Mouse (Mus musculus): ENCODE results near the gene Surf1. TPM values are rescaled to one million over a fixed set of nuclear protein-coding genes. Genes with fewer than 3 reads are reported as not detected.

Gene Surf1
- polyA plus RNA-seq, 1 experiment, result 53.8 TPM

GRCm38 (mm10) chr2:26878571-26878970, 37.8 kb downstream of the Surf1 start:
- Histone ChIP-seq H3K4me2 (ENCODE audit: low read depth) (no peak overlapping the region), H3ac (ENCODE audit: control insufficient read depth, insufficient read length) (no peak overlapping the region), H3K27me3 (ENCODE audit: control insufficient read depth, insufficient read depth, insufficient read length) (peaks cover 13% of the 10 kb centered on the region), H3K79me2 (ENCODE audit: control insufficient read depth, insufficient read depth) (no peaks in the 10 kb centered on the region), H3K4me3 (no peak overlapping the region), H3K36me3 (ENCODE audit: control insufficient read depth, insufficient read depth) (no peaks in the 10 kb centered on the region)
- no peak for TF ChIP-seq POLR2AphosphoS2 (IDR thresholded peaks at IDR 0.05; ENCODE audit: insufficient read length, low read depth)
- no peak for TF ChIP-seq POLR2A (IDR thresholded peaks at IDR 0.05; ENCODE audit: insufficient read length, low read depth)
- TF ChIP-seq MAX (IDR thresholded peaks at IDR 0.05; ENCODE audit: low read depth), result no peak
- no peak for TF ChIP-seq MYOG (IDR thresholded peaks at IDR 0.05; ENCODE audit: control insufficient read depth in 1 of 3, insufficient read depth in 1 of 3, insufficient read length in 2 of 3, low read depth in 2 of 3)
- no peak for TF ChIP-seq MYOD1 (IDR thresholded peaks at IDR 0.05; ENCODE audit: control insufficient read depth in 1 of 3, insufficient read length in 2 of 3, low read depth in 2 of 3)
- no peak for TF ChIP-seq CEBPB (IDR thresholded peaks at IDR 0.05; ENCODE audit: insufficient read depth, poor library complexity, severe bottlenecking)
- no peak for TF ChIP-seq SRF (IDR thresholded peaks at IDR 0.05; ENCODE audit: control insufficient read depth, insufficient read length, low read depth)
- no peak for TF ChIP-seq REST (IDR thresholded peaks at IDR 0.05; ENCODE audit: insufficient read depth, insufficient read length)
- TF ChIP-seq USF1 (IDR thresholded peaks at IDR 0.05; ENCODE audit: low read depth), result no peak
- no peak for TF ChIP-seq TCF12 (IDR thresholded peaks at IDR 0.05; ENCODE audit: insufficient read depth, poor library complexity, severe bottlenecking)
- no peak for TF ChIP-seq E2F4 (IDR thresholded peaks at IDR 0.05; ENCODE audit: insufficient read depth)
- TF ChIP-seq TCF3 (IDR thresholded peaks at IDR 0.05; ENCODE audit: insufficient read length, low read depth), result no peak

DNA sequence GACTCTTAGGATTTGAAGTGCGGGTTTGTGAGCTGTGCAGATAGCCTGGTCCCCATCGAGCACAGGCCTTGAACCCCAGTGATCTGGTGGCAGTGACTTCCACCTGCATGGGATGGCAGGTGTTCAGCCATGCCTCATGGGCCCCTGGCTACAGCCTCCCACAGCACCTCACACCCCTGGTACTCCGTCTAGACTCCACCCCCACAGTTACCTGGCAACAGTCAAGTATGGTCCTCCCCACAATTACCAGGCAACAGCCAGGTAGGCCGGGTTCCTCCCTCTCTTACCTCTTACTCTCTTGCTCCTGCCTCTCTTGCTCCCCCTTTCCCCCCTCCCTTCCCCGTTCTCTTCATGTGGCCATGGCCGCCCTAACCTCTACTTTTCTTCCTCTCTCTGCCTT, 45.7 kb downstream of the Surf1 start:
- TF ChIP-seq CEBPB (IDR thresholded peaks at IDR 0.05; ENCODE audit: insufficient read depth, poor library complexity, severe bottlenecking), result no peak
- no peak for TF ChIP-seq TCF3 (IDR thresholded peaks at IDR 0.05; ENCODE audit: insufficient read length, low read depth)
- no peak for TF ChIP-seq POLR2AphosphoS2 (IDR thresholded peaks at IDR 0.05; ENCODE audit: insufficient read length, low read depth)
- no peak for TF ChIP-seq USF1 (IDR thresholded peaks at IDR 0.05; ENCODE audit: low read depth)
- TF ChIP-seq MYOD1 (IDR thresholded peaks at IDR 0.05; ENCODE audit: control insufficient read depth in 1 of 3, insufficient read length in 2 of 3, low read depth in 2 of 3), result no peak
- TF ChIP-seq POLR2A (IDR thresholded peaks at IDR 0.05; ENCODE audit: insufficient read length, low read depth), result no peak
- TF ChIP-seq REST (IDR thresholded peaks at IDR 0.05; ENCODE audit: insufficient read depth, insufficient read length), result no peak
- TF ChIP-seq E2F4 (IDR thresholded peaks at IDR 0.05; ENCODE audit: insufficient read depth), result no peak
- no peak for TF ChIP-seq SRF (IDR thresholded peaks at IDR 0.05; ENCODE audit: control insufficient read depth, insufficient read length, low read depth)
- TF ChIP-seq TCF12 (IDR thresholded peaks at IDR 0.05; ENCODE audit: insufficient read depth, poor library complexity, severe bottlenecking), result no peak
- TF ChIP-seq MYOG (IDR thresholded peaks at IDR 0.05; ENCODE audit: control insufficient read depth in 1 of 3, insufficient read depth in 1 of 3, insufficient read length in 2 of 3, low read depth in 2 of 3), result no peak
- no peak for TF ChIP-seq MAX (IDR thresholded peaks at IDR 0.05; ENCODE audit: low read depth)
- H3ac ChIP-seq (ENCODE audit: control insufficient read depth, insufficient read length), result no peak overlapping the region
- H3K79me2 ChIP-seq (ENCODE audit: control insufficient read depth, insufficient read depth), result no peaks in the 10 kb centered on the region
- no peaks in the 10 kb centered on the region for H3K36me3 ChIP-seq (ENCODE audit: control insufficient read depth, insufficient read depth)
- H3K4me2 ChIP-seq (ENCODE audit: low read depth), result no peak overlapping the region
- H3K27me3 ChIP-seq (ENCODE audit: control insufficient read depth, insufficient read depth, insufficient read length), result peaks cover 47% of the 10 kb centered on the region
- H3K4me3 ChIP-seq, result no peak overlapping the region

- H3K4me3 ChIP-seq, result no peak within 1 kb of the TSS
- TF ChIP-seq SRF (IDR thresholded peaks at IDR 0.05; ENCODE audit: control insufficient read depth, insufficient read length, low read depth) (no peak), MAX (IDR thresholded peaks at IDR 0.05; ENCODE audit: low read depth) (no peak), TCF12 (IDR thresholded peaks at IDR 0.05; ENCODE audit: insufficient read depth, poor library complexity, severe bottlenecking) (no peak), TCF3 (IDR thresholded peaks at IDR 0.05; ENCODE audit: insufficient read length, low read depth) (no peak), POLR2AphosphoS2 (IDR thresholded peaks at IDR 0.05; ENCODE audit: insufficient read length, low read depth) (no peak), E2F4 (IDR thresholded peaks at IDR 0.05; ENCODE audit: insufficient read depth) (no peak), REST (IDR thresholded peaks at IDR 0.05; ENCODE audit: insufficient read depth, insufficient read length) (no peak), MYOG (IDR thresholded peaks at IDR 0.05; ENCODE audit: control insufficient read depth in 1 of 3, insufficient read depth in 1 of 3, insufficient read length in 2 of 3, low read depth in 2 of 3) (no peak), MYOD1 (IDR thresholded peaks at IDR 0.05; ENCODE audit: control insufficient read depth in 1 of 3, insufficient read length in 2 of 3, low read depth in 2 of 3) (no peak), POLR2A (IDR thresholded peaks at IDR 0.05; ENCODE audit: insufficient read length, low read depth) (no peak), USF1 (IDR thresholded peaks at IDR 0.05; ENCODE audit: low read depth) (no peak), CEBPB (IDR thresholded peaks at IDR 0.05; ENCODE audit: insufficient read depth, poor library complexity, severe bottlenecking) (no peak)
- no peaks in the 10 kb centered on the region for H3K79me2 ChIP-seq (ENCODE audit: control insufficient read depth, insufficient read depth)
- H3K36me3 ChIP-seq (ENCODE audit: control insufficient read depth, insufficient read depth), result no peaks in the 10 kb centered on the region
- H3K27me3 ChIP-seq (ENCODE audit: control insufficient read depth, insufficient read depth, insufficient read length), result peaks cover 40% of the 10 kb centered on the region
- no peak within 1 kb of the TSS for H3ac ChIP-seq (ENCODE audit: control insufficient read depth, insufficient read length)
- H3K4me2 ChIP-seq (ENCODE audit: low read depth), result no peak within 1 kb of the TSS
Measured at GRCm38 (mm10) chr2:26864879-26865278, 51.5 kb downstream of the Surf1 start, which contains the start of gene Abo. Gene Abo (minus strand): TSS chr2:26864979.

Other genes starting within 250 kb of the Surf1 start
- gene Lcn4, start 245.2 kb downstream of the Surf1 start, polyA plus RNA-seq (2012; fragmentation: generic; extraction: Trizol), result not detected
- gene Abo, start 51.6 kb downstream of the Surf1 start, polyA plus RNA-seq (2012; fragmentation: generic; extraction: Trizol), result not detected
- 16.7 TPM for gene Surf6, start 13.7 kb downstream of the Surf1 start, polyA plus RNA-seq (2012; fragmentation: generic; extraction: Trizol)
- 38.6 TPM for gene Med22, start 5.9 kb downstream of the Surf1 start, polyA plus RNA-seq (2012; fragmentation: generic; extraction: Trizol)
- gene Rpl7a, start 5.8 kb downstream of the Surf1 start, polyA plus RNA-seq (2012; fragmentation: generic; extraction: Trizol), result 2,027 TPM
- gene Surf2, start 163 bp downstream of the Surf1 start, polyA plus RNA-seq (2012; fragmentation: generic; extraction: Trizol), result 34.9 TPM
- gene Surf4, start 17.4 kb upstream of the Surf1 start, polyA plus RNA-seq (2012; fragmentation: generic; extraction: Trizol), result 173 TPM
- 0.02 TPM for gene Stkld1, start 17.5 kb upstream of the Surf1 start, polyA plus RNA-seq (2012; fragmentation: generic; extraction: Trizol)
- 23.3 TPM for gene Rexo4, start 47.9 kb upstream of the Surf1 start, polyA plus RNA-seq (2012; fragmentation: generic; extraction: Trizol)
- gene Adamts13, start 56.9 kb upstream of the Surf1 start, polyA plus RNA-seq (2012; fragmentation: generic; extraction: Trizol), result not detected
- 22.8 TPM for gene Cacfd1, start 93.4 kb upstream of the Surf1 start, polyA plus RNA-seq (2012; fragmentation: generic; extraction: Trizol)
- 102 TPM for gene Slc2a6, start 111.5 kb upstream of the Surf1 start, polyA plus RNA-seq (2012; fragmentation: generic; extraction: Trizol)
- 1,410 TPM for gene Mymk, start 155.6 kb upstream of the Surf1 start, polyA plus RNA-seq (2012; fragmentation: generic; extraction: Trizol)
- gene Adamtsl2, start 162.8 kb upstream of the Surf1 start, polyA plus RNA-seq (2012; fragmentation: generic; extraction: Trizol), result 17.6 TPM
- gene Fam163b, start 226.0 kb upstream of the Surf1 start, polyA plus RNA-seq (2012; fragmentation: generic; extraction: Trizol), result 0.04 TPM
- 8.2 TPM for gene Dbh, start 248.7 kb upstream of the Surf1 start, polyA plus RNA-seq (2012; fragmentation: generic; extraction: Trizol)